Mouse (Mus musculus): ENCODE results near the gene Vipr1. TPM values are rescaled to one million over a fixed set of nuclear protein-coding genes. Genes with fewer than 3 reads are reported as not detected.

The Vipr1 gene
- total RNA-seq, 4 experiments from 2014 or later: 17.8 to 20.5 (median 18.4) TPM

DNA sequence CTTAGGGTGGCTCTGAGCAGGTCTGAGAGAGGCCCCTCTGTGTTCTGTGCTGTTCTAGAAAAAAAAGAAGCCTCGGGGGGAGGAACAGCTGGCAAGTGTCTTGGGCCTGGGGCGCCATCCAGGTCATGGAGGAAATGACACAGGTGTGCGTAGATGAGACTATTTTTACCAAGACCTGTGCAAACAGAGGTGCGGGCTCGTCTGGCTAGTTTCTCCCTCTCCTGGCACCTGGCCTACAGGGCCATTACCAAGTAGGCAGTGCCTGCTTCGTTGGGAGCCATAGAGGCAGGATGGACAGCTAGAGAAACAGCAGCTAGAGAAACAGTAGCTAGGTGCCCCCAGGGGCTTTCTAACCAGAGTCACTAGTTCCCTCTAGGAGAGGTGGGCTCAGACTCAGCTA lies 9.2 kb upstream of the Vipr1 start:
- DNase-seq (ENCODE audit: low spot score in 2 of 2): no peak

- DNase-seq (ENCODE audit: low spot score in 2 of 2): no peak
These were observed 6.5 kb upstream of the Vipr1 start for GRCm38 (mm10) chr9:121635835-121636576.

DNA sequence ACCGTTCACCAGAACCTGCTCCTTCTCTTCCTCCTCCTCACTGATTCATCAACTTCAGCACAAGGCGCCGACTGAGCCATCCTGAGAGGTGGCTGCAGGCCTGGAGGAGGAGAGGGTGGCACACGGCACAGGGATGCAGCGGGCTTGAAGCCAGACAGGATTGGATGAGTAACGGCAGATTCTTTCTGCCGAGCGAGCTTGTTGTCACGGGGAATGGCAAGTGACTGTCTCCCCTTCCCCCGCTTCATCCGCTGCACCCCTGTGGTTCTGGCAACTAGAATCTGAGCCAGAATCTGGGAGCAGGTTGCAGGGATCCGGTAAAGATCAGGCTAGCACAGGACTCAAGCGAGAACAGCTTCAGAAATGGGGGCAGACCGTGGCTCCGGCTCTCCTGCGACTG lies 2.7 kb upstream of the Vipr1 start:
- peak; percentile 78 to 79 for DNase-seq (ENCODE audit: low spot score in 2 of 2)

DNA sequence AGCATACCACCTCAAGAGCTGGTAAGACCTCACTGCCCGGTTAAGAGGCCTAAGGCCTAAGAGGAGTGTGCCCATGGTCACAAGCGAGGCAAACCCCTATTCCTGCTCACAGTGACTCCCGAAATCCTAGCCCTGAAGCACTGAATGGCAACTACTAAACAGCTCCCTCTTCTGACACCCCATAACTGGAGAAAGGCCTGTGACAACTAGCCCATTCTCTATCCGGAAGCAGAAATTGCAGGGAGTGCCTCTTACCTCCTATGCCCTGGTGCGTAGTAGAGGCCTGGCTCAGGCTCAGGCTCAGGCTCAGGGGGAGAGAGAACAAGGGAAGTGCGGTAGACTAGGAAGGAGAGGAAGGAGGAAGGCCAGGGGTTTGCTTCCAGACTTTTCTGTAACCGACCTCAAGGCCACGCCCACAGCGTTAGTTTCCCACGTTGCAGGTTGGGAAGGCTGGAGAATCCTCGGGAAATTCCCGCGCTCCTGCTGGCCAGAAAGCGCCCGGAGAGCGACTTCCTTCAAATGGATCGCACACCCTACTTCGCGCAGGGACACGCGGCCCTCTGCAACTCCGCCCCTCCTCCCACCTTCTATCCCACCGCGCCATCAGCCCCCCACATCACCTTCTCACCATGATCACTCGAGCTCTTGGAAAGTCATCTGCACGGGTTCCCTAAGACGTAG lies 1.1 kb upstream of the Vipr1 start:
- peak in 1 of 2 experiments; percentile 37 for DNase-seq (ENCODE audit: low spot score in 2 of 2)

GRCm38 (mm10) chr9:121642001-121642400 lies 515 bp upstream of the Vipr1 start, which contains the start of gene Lyzl4:
Gene Lyzl4 (minus strand): TSS chr9:121642096.
- peak; percentile 59 to 71 for DNase-seq (ENCODE audit: low spot score in 2 of 2)

DNA sequence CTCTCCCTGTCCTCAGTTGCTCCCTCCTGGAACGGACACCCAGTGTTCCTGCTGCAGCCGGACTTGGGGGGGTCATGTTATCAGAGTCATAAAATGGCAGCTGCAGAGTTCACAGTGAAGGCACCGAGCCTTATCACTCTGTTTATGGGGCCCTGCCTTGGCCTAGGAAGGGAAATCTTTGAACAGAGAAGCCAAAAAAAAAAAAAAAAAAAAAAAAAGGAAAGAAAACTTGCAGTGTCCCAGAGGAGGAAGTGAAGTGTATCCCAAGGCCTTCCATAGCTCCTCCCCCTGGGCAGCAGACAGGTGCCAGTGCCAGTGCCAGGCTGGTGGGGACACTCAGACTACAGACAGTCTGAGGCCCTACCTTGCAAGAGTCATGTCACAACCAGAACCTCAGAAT lies 2.3 kb downstream of the Vipr1 start:
- DNase-seq (ENCODE audit: low spot score in 2 of 2): no peak

- no peak for DNase-seq (ENCODE audit: low spot score in 2 of 2)
These were observed 4.5 kb downstream of the Vipr1 start for GRCm38 (mm10) chr9:121647026-121647425.

GRCm38 (mm10) chr9:121653668-121654067 lies 11.2 kb downstream of the Vipr1 start:
- DNase-seq (ENCODE audit: low spot score in 2 of 2): no peak

DNA sequence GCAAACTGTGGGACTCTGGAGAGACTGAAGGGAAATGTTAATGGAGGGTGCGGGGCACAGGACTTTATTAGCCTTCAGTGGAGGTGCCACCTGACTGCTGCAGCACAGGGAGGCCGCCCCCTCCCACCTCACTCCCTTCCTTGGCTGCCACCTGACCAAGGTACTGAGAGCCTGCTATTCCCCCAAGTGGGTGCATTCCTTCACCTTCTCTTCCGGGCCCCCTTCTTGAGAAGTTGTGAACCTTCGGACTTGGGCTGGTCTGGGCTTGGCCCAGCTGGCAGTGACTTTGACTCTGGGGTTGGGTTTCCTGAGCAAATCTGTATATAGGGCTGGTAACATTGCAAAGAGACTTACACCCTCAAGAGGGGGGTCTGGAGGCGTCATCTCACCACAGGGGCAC lies 13.8 kb downstream of the Vipr1 start:
- no peak for DNase-seq (ENCODE audit: low spot score in 2 of 2)

DNA sequence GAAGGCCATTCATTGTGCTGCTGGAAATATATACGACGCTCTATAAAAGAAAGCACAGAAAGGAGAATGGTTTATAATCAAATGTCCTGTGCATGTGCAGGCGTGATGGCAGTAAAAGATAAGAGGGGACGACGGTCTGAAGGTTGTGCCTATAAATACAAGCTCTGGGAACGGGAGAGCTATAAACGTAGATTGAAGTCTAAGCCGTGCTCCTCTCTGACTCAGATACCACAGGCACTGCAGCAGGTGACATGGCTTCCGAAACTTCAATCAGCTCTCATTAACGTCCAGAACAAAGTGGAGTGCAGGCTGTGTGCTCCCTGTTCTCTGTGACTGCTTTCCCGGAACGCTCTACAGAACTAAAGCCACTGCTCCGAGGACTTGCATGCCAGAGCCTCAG lies 14.6 kb downstream of the Vipr1 start:
- DNase-seq (ENCODE audit: low spot score in 2 of 2): no peak

DNA sequence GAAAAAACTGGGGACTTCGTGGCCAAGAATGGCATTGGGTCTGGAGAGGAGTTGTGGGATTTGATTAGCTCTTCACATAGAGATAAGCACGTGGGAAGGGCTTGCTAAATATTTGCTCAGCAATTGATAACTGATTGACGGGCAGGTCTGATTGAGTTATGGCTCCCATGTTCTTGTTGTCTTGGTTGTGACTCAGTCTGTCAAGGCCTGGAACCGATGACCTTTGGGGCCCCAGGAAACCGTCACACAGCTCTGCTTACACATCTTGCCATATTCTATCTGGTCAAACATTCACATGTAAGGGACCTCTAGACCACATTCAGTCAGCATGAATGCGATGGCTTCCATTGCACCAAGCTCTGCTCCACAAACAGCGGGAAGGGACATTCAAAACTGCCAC lies 15.7 kb downstream of the Vipr1 start:
- no peak for DNase-seq (ENCODE audit: low spot score in 2 of 2)

DNA sequence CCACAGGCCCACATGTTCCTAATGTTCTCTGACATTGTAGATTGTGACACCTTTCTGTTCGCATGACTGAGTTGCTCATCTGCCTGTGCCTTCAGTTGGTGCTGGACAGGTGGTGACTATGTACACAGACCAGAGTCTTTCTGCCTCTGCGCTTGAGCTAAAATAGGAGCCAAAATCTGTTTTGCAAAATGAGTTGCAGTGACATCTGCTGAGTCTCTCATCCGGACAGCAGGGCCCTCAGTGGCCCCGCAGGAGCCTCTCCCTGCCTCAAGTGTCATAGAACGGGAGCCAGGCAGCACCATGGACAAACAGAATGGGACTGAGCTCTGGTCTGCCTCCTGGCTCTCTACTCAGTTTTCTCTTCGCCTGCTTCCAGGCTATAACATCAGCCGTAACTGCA lies 17.3 kb downstream of the Vipr1 start:
- DNase-seq (ENCODE audit: low spot score in 2 of 2): no peak

GRCm38 (mm10) chr9:121663467-121663866 lies 21.0 kb downstream of the Vipr1 start:
- no peak for DNase-seq (ENCODE audit: low spot score in 2 of 2)

GRCm38 (mm10) chr9:121664104-121664503 lies 21.6 kb downstream of the Vipr1 start:
- no peak for DNase-seq (ENCODE audit: low spot score in 2 of 2)

- DNase-seq (ENCODE audit: low spot score in 2 of 2): peak in 1 of 2 experiments; percentile 52
These were observed 24.6 kb downstream of the Vipr1 start for GRCm38 (mm10) chr9:121666957-121667630.

DNA sequence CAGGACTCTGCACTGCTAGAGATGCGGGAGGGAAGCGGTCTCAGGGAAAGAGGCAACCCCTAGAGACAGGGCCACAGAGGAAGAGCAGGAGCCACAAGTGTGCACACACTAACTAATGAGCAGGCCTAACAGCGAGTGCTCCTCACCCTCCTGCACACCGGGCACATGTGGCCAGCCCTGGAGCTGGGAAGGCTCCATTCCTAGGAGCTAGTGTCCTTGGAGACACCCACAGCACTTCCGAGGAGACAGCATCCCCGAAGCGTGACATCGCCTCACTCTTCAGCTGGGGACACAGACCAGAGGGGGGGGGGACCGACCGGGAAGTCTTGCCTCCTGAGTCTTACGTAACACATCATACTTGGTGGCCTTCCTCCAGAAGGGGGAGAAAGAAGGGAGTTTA lies 25.3 kb downstream of the Vipr1 start:
- no peak for DNase-seq (ENCODE audit: low spot score in 2 of 2)

GRCm38 (mm10) chr9:121669348-121669791 lies 26.9 kb downstream of the Vipr1 start:
- no peak for DNase-seq (ENCODE audit: low spot score in 2 of 2)

- no peak for DNase-seq (ENCODE audit: low spot score in 2 of 2)
These were observed 28.8 kb downstream of the Vipr1 start for GRCm38 (mm10) chr9:121671300-121671699.

GRCm38 (mm10) chr9:121672311-121672710 lies 29.8 kb downstream of the Vipr1 start:
- no peak for DNase-seq (ENCODE audit: low spot score in 2 of 2)

GRCm38 (mm10) chr9:121673716-121674115 lies 31.2 kb downstream of the Vipr1 start:
- DNase-seq (ENCODE audit: low spot score in 2 of 2): no peak

- no peak for DNase-seq (ENCODE audit: low spot score in 2 of 2)
These were observed 32.5 kb downstream of the Vipr1 start for GRCm38 (mm10) chr9:121675011-121675410.

- DNase-seq (ENCODE audit: low spot score in 2 of 2): no peak
These were observed 33.0 kb downstream of the Vipr1 start for GRCm38 (mm10) chr9:121675556-121675955.

Measured in layer of hippocampus, adult 8-10 months (tissue).